Mouse (Mus musculus): Measurements from ENCODE around the gene Chml. TPM values are rescaled to one million over a fixed set of nuclear protein-coding genes. Genes with fewer than 3 reads are reported as not detected.

The Chml gene
- total and polyA plus RNA-seq, 3 experiments, result 4.4 to 16.0 TPM; not detected in 1

DNA sequence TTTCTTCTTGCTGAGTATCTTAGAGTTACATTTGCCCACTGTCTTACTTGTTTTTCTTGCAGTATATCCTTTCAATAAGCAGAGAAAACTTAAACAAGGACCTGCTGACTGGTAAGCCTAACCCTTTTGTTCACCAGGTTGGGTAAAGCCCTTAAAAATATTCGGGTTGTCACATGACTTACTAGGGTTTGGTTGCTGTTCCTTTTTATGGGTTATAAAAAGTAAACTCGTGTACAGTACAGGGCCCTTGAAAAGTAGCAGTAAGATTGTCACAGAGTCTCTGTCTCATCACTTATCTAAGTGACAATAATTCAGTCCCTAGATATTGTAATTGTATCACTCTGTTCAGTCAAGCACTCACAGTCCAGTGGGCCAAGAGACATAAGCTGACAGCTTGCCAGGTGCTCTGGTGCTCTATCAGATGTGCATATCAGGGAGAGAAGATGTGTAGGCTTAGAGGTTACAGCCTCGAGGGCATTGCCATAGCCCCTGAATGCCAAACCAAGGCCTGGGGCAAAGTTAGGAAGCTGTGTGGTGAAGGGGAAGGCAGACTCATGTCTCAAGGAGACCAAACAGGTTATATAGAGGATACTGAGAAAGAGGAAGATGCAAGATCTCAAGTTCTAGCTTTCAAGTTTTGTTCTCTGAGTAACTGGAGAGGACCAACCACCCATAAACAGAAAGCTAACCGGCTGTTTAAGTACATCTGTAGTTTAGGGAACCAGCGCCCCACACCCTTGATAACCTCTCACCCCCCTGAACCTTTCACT lies 49.0 kb downstream of the Chml start:
- TF ChIP-seq CHD2 (IDR thresholded peaks at IDR 0.05; ENCODE audit: low read length) (no peak), SIN3A (IDR thresholded peaks at IDR 0.05; ENCODE audit: low read length) (no peak), GATA1 (IDR thresholded peaks at IDR 0.05; ENCODE audit: low read depth, low read length) (no peak), HCFC1 (IDR thresholded peaks at IDR 0.05; ENCODE audit: low read depth, low read length) (no peak), JUND (IDR thresholded peaks at IDR 0.05; ENCODE audit: low read depth, low read length) (no peak), USF2 (IDR thresholded peaks at IDR 0.05; ENCODE audit: borderline replicate concordance in 1 of 2, insufficient read depth in 1 of 2, low read depth in 1 of 2, low read length in 2 of 2) (no peak), EP300 (IDR thresholded peaks at IDR 0.05; ENCODE audit: low read depth in 1 of 2, low read length in 2 of 2) (no peak), CHD1 (IDR thresholded peaks at IDR 0.05; ENCODE audit: low read depth, low read length) (no peak), ZMIZ1 (IDR thresholded peaks at IDR 0.05; ENCODE audit: low read depth, low read length) (no peak), ZKSCAN1 (IDR thresholded peaks at IDR 0.05; ENCODE audit: low read depth, low read length) (no peak), USF1 (IDR thresholded peaks at IDR 0.05; ENCODE audit: low read depth, low read length) (no peak), MXI1 (IDR thresholded peaks at IDR 0.05; ENCODE audit: low read depth, low read length) (no peak), NELFE (IDR thresholded peaks at IDR 0.05; ENCODE audit: low read depth, low read length) (no peak), MAX (IDR thresholded peaks at IDR 0.05; ENCODE audit: low read length) (no peak)
- no peaks in the 10 kb centered on the region for H3K27me3 ChIP-seq (ENCODE audit: control insufficient read depth in 1 of 2, insufficient read depth in 2 of 2, low read length in 2 of 2)
- no peaks in the 10 kb centered on the region for H3K79me2 ChIP-seq (ENCODE audit: control insufficient read depth, insufficient read depth, low read length, poor library complexity)
- DNase-seq (ENCODE audit: low read depth, low spot score), result peak; percentile 33
- no peak overlapping the region for H3K4me3 ChIP-seq (ENCODE audit: control insufficient read depth in 1 of 2, insufficient read depth in 1 of 2, low read depth in 2 of 2, low read length in 2 of 2)
- H3K9ac ChIP-seq (ENCODE audit: control insufficient read depth, low read depth, low read length, poor library complexity, severe bottlenecking), result no peak overlapping the region
- 0 out of 4 replicates have a peak, but pooled peaks cover 0 to 3% of the 10 kb centered on the region in 2 experiments for H3K36me3 ChIP-seq (ENCODE audit: control insufficient read depth in 1 of 2, insufficient read depth in 2 of 2, low read length in 2 of 2)
- H3K9me3 ChIP-seq (replicated peaks; ENCODE audit: insufficient read depth, low read length), result no peaks in the 10 kb centered on the region
- peaks cover 0 to 4% of the 10 kb centered on the region in 2 experiments; a peak in 3 of 4 replicates for H3K4me1 ChIP-seq (ENCODE audit: control insufficient read depth in 1 of 2, insufficient read depth in 2 of 2, low read length in 2 of 2)
- no peak overlapping the region for H3K27ac ChIP-seq (ENCODE audit: control insufficient read depth, low read depth, low read length)

GRCm38 (mm10) chr1:175640435-175641150 lies 52.1 kb downstream of the Chml start:
- DNase-seq (ENCODE audit: low read depth, low spot score), result no peak
- peaks cover 0 to 4% of the 10 kb centered on the region in 2 experiments; a peak in 3 of 4 replicates for H3K4me1 ChIP-seq (ENCODE audit: control insufficient read depth in 1 of 2, insufficient read depth in 2 of 2, low read length in 2 of 2)
- H3K4me3 ChIP-seq (ENCODE audit: control insufficient read depth in 1 of 2, insufficient read depth in 1 of 2, low read depth in 2 of 2, low read length in 2 of 2), result no peak overlapping the region
- 0 out of 4 replicates have a peak, but pooled peaks cover 0 to 3% of the 10 kb centered on the region in 2 experiments for H3K36me3 ChIP-seq (ENCODE audit: control insufficient read depth in 1 of 2, insufficient read depth in 2 of 2, low read length in 2 of 2)
- H3K79me2 ChIP-seq (ENCODE audit: control insufficient read depth, insufficient read depth, low read length, poor library complexity), result no peaks in the 10 kb centered on the region
- no peak overlapping the region for H3K9ac ChIP-seq (ENCODE audit: control insufficient read depth, low read depth, low read length, poor library complexity, severe bottlenecking)
- H3K27ac ChIP-seq (ENCODE audit: control insufficient read depth, low read depth, low read length), result no peak overlapping the region
- H3K27me3 ChIP-seq (ENCODE audit: control insufficient read depth in 1 of 2, insufficient read depth in 2 of 2, low read length in 2 of 2), result no peaks in the 10 kb centered on the region
- no peaks in the 10 kb centered on the region for H3K9me3 ChIP-seq (replicated peaks; ENCODE audit: insufficient read depth, low read length)
- TF ChIP-seq RCOR1 (IDR thresholded peaks at IDR 0.05; ENCODE audit: low read depth, low read length) (no peak), SMC3 (IDR thresholded peaks at IDR 0.05; ENCODE audit: low read depth, low read length) (no peak), HCFC1 (IDR thresholded peaks at IDR 0.05; ENCODE audit: low read depth, low read length) (no peak), JUND (IDR thresholded peaks at IDR 0.05; ENCODE audit: low read depth, low read length) (no peak), ZMIZ1 (IDR thresholded peaks at IDR 0.05; ENCODE audit: low read depth, low read length) (no peak)
